Comparison of ENCODE assay signal across 8 mouse cellular contexts in the genomic region with DNA sequence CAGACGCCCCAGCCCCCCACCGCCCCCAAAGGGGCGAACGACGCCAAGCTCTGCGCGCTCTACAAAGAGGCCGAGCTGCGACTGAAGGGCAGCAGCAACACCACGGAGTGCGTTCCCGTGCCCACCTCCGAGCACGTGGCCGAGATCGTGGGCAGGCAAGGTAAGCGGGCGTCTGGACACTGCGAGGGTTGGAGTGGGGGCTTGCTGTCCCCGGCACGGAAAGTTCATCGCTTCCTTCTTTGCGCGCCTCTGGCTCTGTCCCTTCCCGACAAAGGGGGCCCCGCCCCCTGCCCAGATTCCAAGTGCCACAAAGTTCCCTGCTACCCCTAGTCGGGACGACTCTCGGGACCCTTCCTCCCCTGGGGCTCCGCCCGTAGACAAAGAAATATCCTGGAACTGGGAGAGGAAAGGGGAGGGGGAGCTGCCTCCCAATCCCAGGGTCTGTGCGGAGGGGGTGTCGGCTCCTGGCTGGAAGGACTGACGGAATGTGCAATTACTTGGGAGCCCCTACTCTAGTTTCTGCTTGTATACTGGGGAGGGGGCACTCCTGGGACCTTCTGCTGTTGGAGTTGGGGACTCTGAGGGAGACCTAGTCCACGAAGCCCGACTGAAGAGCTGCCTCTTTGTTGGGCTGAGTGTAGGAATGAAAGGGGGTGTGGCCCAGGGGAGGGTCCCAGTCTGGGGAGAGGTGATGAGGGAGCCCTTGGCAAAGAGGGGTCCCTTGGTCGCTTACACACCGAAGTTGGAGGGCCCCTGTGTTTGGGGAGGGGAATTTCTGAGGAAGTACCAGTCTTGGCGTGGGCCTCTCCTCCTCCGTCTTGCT. TPM values are rescaled to one million over a fixed set of nuclear protein-coding genes. Genes with fewer than 3 reads are reported as not detected.
A peak's percentile ranks its signal among the peaks of the same experiment; 100 is the strongest.
DNase-seq lines count a peak whose midpoint lies in the region; ATAC-seq and TF ChIP-seq lines count a peak whose summit lies in the region.

No protein-coding gene starts in this region.

- H3K27me3 ChIP-seq in heart, embryonic 12.5 days (replicated peaks), result no peaks in the 10 kb centered on the region
- no peaks in the 10 kb centered on the region for H3K27me3 ChIP-seq in MEL (ENCODE audit: control insufficient read depth in 1 of 2, insufficient read depth in 2 of 2, low read length in 2 of 2)
- no peaks in the 10 kb centered on the region for H3K27me3 ChIP-seq in forebrain, embryonic 11.5 days (ENCODE audit: control insufficient read depth, insufficient read depth, low read length)
- H3K27me3 ChIP-seq in limb, embryonic 10.5 days (ENCODE audit: low read depth, poor library complexity, severe bottlenecking), result no peaks in the 10 kb centered on the region

- no peak for TF ChIP-seq EP300 in MEL (IDR thresholded peaks at IDR 0.05; ENCODE audit: low read depth in 1 of 2, low read length in 2 of 2)

- peak overlapping the region; percentile 83 for H3K4me3 ChIP-seq in heart, embryonic 12.5 days
- peak overlapping the region; percentile 66 to 73 for H3K4me3 ChIP-seq in MEL (ENCODE audit: control insufficient read depth in 1 of 2, insufficient read depth in 1 of 2, low read depth in 2 of 2, low read length in 2 of 2)
- peak overlapping the region; percentile 96 for H3K4me3 ChIP-seq in forebrain, embryonic 11.5 days (ENCODE audit: low read depth, low read length)
- peak overlapping the region; percentile 86 for H3K4me3 ChIP-seq in limb, embryonic 10.5 days

- DNase-seq in heart, adult 18-20 months, result no peak
- peak; percentile 34 for DNase-seq in MEL (ENCODE audit: low read depth, low spot score)
- DNase-seq in forebrain, embryonic 11.5 days (ENCODE audit: low spot score), result peak; percentile 88
- DNase-seq in limb, embryonic 10.5 days (ENCODE audit: low spot score), result peak; percentile 77
- peak; percentile 75 for DNase-seq in neural tube, embryonic 10.5 days (ENCODE audit: extremely low spot score, low spot score)
- DNase-seq in B cell, adult 2 months, result no peak

- peaks cover 70% of the 10 kb centered on the region for H3K4me1 ChIP-seq in heart, embryonic 12.5 days (replicated peaks)
- H3K4me1 ChIP-seq in MEL (ENCODE audit: control insufficient read depth in 1 of 2, insufficient read depth in 2 of 2, low read length in 2 of 2), result peaks cover 9 to 20% of the 10 kb centered on the region in 2 experiments
- H3K4me1 ChIP-seq in forebrain, embryonic 11.5 days (replicated peaks; ENCODE audit: control insufficient read depth, insufficient read depth, low read length), result peaks cover 45% of the 10 kb centered on the region
- H3K4me1 ChIP-seq in limb, embryonic 10.5 days, result peaks cover 71% of the 10 kb centered on the region

- TF ChIP-seq CTCF in MEL (IDR thresholded peaks at IDR 0.05 in 2 of 3, conservative IDR thresholded peaks at IDR 0.05 in 1 of 3; ENCODE audit: control insufficient read depth in 1 of 3, insufficient read depth in 1 of 3, low read depth in 2 of 3, low read length in 3 of 3, poor library complexity in 1 of 3, severe bottlenecking in 1 of 3), result no peak

- peaks cover 24% of the 10 kb centered on the region for H3K36me3 ChIP-seq in heart, embryonic 12.5 days
- peaks cover 0 to 13% of the 10 kb centered on the region in 2 experiments; a peak in 2 of 4 replicates for H3K36me3 ChIP-seq in MEL (ENCODE audit: control insufficient read depth in 1 of 2, insufficient read depth in 2 of 2, low read length in 2 of 2)
- H3K36me3 ChIP-seq in forebrain, embryonic 11.5 days (ENCODE audit: control insufficient read depth, insufficient read depth, low read length), result peaks cover 7% of the 10 kb centered on the region; the same call in 1 of the 2 replicates
- H3K36me3 ChIP-seq in limb, embryonic 10.5 days, result peaks cover 49% of the 10 kb centered on the region

- peaks cover 12% of the 10 kb centered on the region for H3K79me2 ChIP-seq in MEL (ENCODE audit: control insufficient read depth, insufficient read depth, low read length, poor library complexity)

- WGBS in heart, embryonic 12.5 days, result under 1% methylated on average over 39 of the region's 40 CpGs
- WGBS in forebrain, embryonic 11.5 days, result 0% methylated on average over 40 of the region's 40 CpGs
- WGBS in limb, embryonic 10.5 days, result under 1% methylated on average over 40 of the region's 40 CpGs

- no peak for TF ChIP-seq RAD21 in MEL (IDR thresholded peaks at IDR 0.05; ENCODE audit: low read depth, low read length)

- peak; percentile 6 for ATAC-seq in heart, embryonic 12.5 days (ENCODE audit: insufficient number of reproducible peaks, low FRiP score)
- ATAC-seq in forebrain, embryonic 11.5 days (replicated peaks; ENCODE audit: low FRiP score), result peak; percentile 49
- ATAC-seq in erythroid progenitor cell, adult 5-6 weeks (replicated peaks; ENCODE audit: low FRiP score, poor library complexity, severe bottlenecking), result no peak

- no peaks in the 10 kb centered on the region for H3K9me3 ChIP-seq in heart, embryonic 12.5 days (replicated peaks)
- no peaks in the 10 kb centered on the region for H3K9me3 ChIP-seq in MEL (replicated peaks; ENCODE audit: insufficient read depth, low read length)
- no peaks in the 10 kb centered on the region for H3K9me3 ChIP-seq in forebrain, embryonic 11.5 days (ENCODE audit: control insufficient read depth, low read length)
- no peaks in the 10 kb centered on the region for H3K9me3 ChIP-seq in limb, embryonic 10.5 days (replicated peaks)

- no peak for TF ChIP-seq POLR2A in MEL (IDR thresholded peaks at IDR 0.05; ENCODE audit: control insufficient read depth in 1 of 2, insufficient read depth in 1 of 2, low read depth in 1 of 2, low read length in 2 of 2, poor library complexity in 1 of 2)

- peak overlapping the region; percentile 95 for H3K27ac ChIP-seq in heart, embryonic 12.5 days (ENCODE audit: poor library complexity, severe bottlenecking)
- no peak overlapping the region for H3K27ac ChIP-seq in MEL (ENCODE audit: control insufficient read depth, low read depth, low read length)
- H3K27ac ChIP-seq in forebrain, embryonic 11.5 days (ENCODE audit: low read depth, low read length), result peak overlapping the region; percentile 99
- peak overlapping the region; percentile 100 for H3K27ac ChIP-seq in limb, embryonic 10.5 days

- H3K4me2 ChIP-seq in heart, embryonic 12.5 days, result peak overlapping the region; percentile 88
- peak overlapping the region; percentile 91 for H3K4me2 ChIP-seq in forebrain, embryonic 11.5 days (ENCODE audit: low read depth, low read length, severe bottlenecking)

- H3K9ac ChIP-seq in heart, embryonic 12.5 days, result peak overlapping the region; percentile 97
- H3K9ac ChIP-seq in MEL (ENCODE audit: control insufficient read depth, low read depth, low read length, poor library complexity, severe bottlenecking), result peak overlapping the region; percentile 71
- peak overlapping the region; percentile 100 for H3K9ac ChIP-seq in forebrain, embryonic 11.5 days (ENCODE audit: low read length)

RNA-seq across cellular contexts. Expression of a gene that starts 0.7 kb away (rescaled TPM):
- polyA plus RNA-seq in heart, embryonic 12.5 days (2016; fragmentation: Nextera tagmentation; extraction: Ambion mirVana), result 11.8 and 13.9 TPM in 2 replicates
- total RNA-seq in heart, adult 18-20 months (2021), result under 1 TPM; 0.26 to 0.35 TPM
- 4.3 and 5.5 TPM in 2 replicates for total RNA-seq in MEL (2012; rRNA removed)
- 10 to 100 TPM in 1 of 2 experiments, not detected in 1; 10.1 TPM for polyA plus RNA-seq in MEL (2012; ENCODE audit: insufficient read depth in 1 of 2, insufficient read length in 2 of 2, low read depth in 1 of 2, low replicate concordance in 2 of 2, missing spikeins in 1 of 2)
- 44.4 and 46.2 TPM in 2 replicates for polyA plus RNA-seq in forebrain, embryonic 11.5 days (2014; fragmentation: Nextera tagmentation; extraction: Ambion mirVana)
- polyA plus RNA-seq in limb, embryonic 10.5 days (2016; fragmentation: Nextera tagmentation; extraction: Ambion mirVana), result 28.9 and 34.8 TPM in 2 replicates
- total RNA-seq in erythroid progenitor cell, adult 5-6 weeks (2015; ENCODE audit: low replicate concordance), result 0.42 TPM in 1 of 2 replicates, not detected in the other
- total RNA-seq in erythroid progenitor cell, adult 5-6 weeks (2017; ENCODE audit: low replicate concordance), result 0.08 and 0.26 TPM in 2 replicates

RNA-seq across cellular contexts. Expression of a gene that starts 15.2 kb away (rescaled TPM):
- polyA plus RNA-seq in heart, embryonic 12.5 days (2016; fragmentation: Nextera tagmentation; extraction: Ambion mirVana), result 0.55 TPM in 1 of 2 replicates, not detected in the other
- under 1 TPM in 1 of 2 experiments, not detected in 1; 0.26 TPM for total RNA-seq in heart, adult 18-20 months (2021)
- total RNA-seq in MEL (2012; rRNA removed), result 0.75 and 0.96 TPM in 2 replicates
- polyA plus RNA-seq in MEL (2012; ENCODE audit: insufficient read depth in 1 of 2, insufficient read length in 2 of 2, low read depth in 1 of 2, low replicate concordance in 2 of 2, missing spikeins in 1 of 2), result 1 to 10 TPM in 1 of 2 experiments, not detected in 1; 1.9 TPM
- polyA plus RNA-seq in forebrain, embryonic 11.5 days (2014; fragmentation: Nextera tagmentation; extraction: Ambion mirVana), result 0.43 and 1.1 TPM in 2 replicates
- polyA plus RNA-seq in limb, embryonic 10.5 days (2016; fragmentation: Nextera tagmentation; extraction: Ambion mirVana), result 1.7 and 3.7 TPM in 2 replicates
- total RNA-seq in erythroid progenitor cell, adult 5-6 weeks (2015; ENCODE audit: low replicate concordance), result not detected in 2 replicates
- total RNA-seq in erythroid progenitor cell, adult 5-6 weeks (2017; ENCODE audit: low replicate concordance), result not detected in 2 replicates

RNA-seq across cellular contexts. Expression of a gene that starts 20.0 kb away (rescaled TPM):
- 108 and 114 TPM in 2 replicates for polyA plus RNA-seq in heart, embryonic 12.5 days (2016; fragmentation: Nextera tagmentation; extraction: Ambion mirVana)
- total RNA-seq in heart, adult 18-20 months (2021), result 100 to 1,000 TPM; 102 to 104 TPM
- total RNA-seq in MEL (2012; rRNA removed), result 125 and 127 TPM in 2 replicates
- 100 to 1,000 TPM in 1 of 2 experiments, not detected in 1; 188 TPM for polyA plus RNA-seq in MEL (2012; ENCODE audit: insufficient read depth in 1 of 2, insufficient read length in 2 of 2, low read depth in 1 of 2, low replicate concordance in 2 of 2, missing spikeins in 1 of 2)
- polyA plus RNA-seq in forebrain, embryonic 11.5 days (2014; fragmentation: Nextera tagmentation; extraction: Ambion mirVana), result 89.3 and 96.0 TPM in 2 replicates
- polyA plus RNA-seq in limb, embryonic 10.5 days (2016; fragmentation: Nextera tagmentation; extraction: Ambion mirVana), result 151 and 159 TPM in 2 replicates
- 9.0 and 12.6 TPM in 2 replicates for total RNA-seq in erythroid progenitor cell, adult 5-6 weeks (2015; ENCODE audit: low replicate concordance)
- 7.7 and 23.3 TPM in 2 replicates for total RNA-seq in erythroid progenitor cell, adult 5-6 weeks (2017; ENCODE audit: low replicate concordance)

RNA-seq across cellular contexts. Expression of a gene that starts 20.7 kb away (rescaled TPM):
- 46.5 and 47.9 TPM in 2 replicates for polyA plus RNA-seq in heart, embryonic 12.5 days (2016; fragmentation: Nextera tagmentation; extraction: Ambion mirVana)
- total RNA-seq in heart, adult 18-20 months (2021), result 10 to 100 TPM; 72.4 to 78.7 TPM
- total RNA-seq in MEL (2012; rRNA removed), result 73.0 and 83.0 TPM in 2 replicates
- 100 to 1,000 TPM in 1 of 2 experiments, 10 to 100 TPM in 1; 43.6 to 171 TPM for polyA plus RNA-seq in MEL (2012; ENCODE audit: insufficient read depth in 1 of 2, insufficient read length in 2 of 2, low read depth in 1 of 2, low replicate concordance in 2 of 2, missing spikeins in 1 of 2)
- 89.2 and 95.0 TPM in 2 replicates for polyA plus RNA-seq in forebrain, embryonic 11.5 days (2014; fragmentation: Nextera tagmentation; extraction: Ambion mirVana)
- 78.8 and 79.5 TPM in 2 replicates for polyA plus RNA-seq in limb, embryonic 10.5 days (2016; fragmentation: Nextera tagmentation; extraction: Ambion mirVana)
- 8.6 and 10.1 TPM in 2 replicates for total RNA-seq in erythroid progenitor cell, adult 5-6 weeks (2015; ENCODE audit: low replicate concordance)
- total RNA-seq in erythroid progenitor cell, adult 5-6 weeks (2017; ENCODE audit: low replicate concordance), result 6.3 and 7.6 TPM in 2 replicates

RNA-seq across cellular contexts. Expression of a gene that starts 23.1 kb away (rescaled TPM):
- 108 and 113 TPM in 2 replicates for polyA plus RNA-seq in heart, embryonic 12.5 days (2016; fragmentation: Nextera tagmentation; extraction: Ambion mirVana)
- total RNA-seq in heart, adult 18-20 months (2021), result 100 to 1,000 TPM; 113 to 129 TPM
- total RNA-seq in MEL (2012; rRNA removed), result 388 and 394 TPM in 2 replicates
- 100 to 1,000 TPM; 128 to 302 TPM for polyA plus RNA-seq in MEL (2012; ENCODE audit: insufficient read depth in 1 of 2, insufficient read length in 2 of 2, low read depth in 1 of 2, low replicate concordance in 2 of 2, missing spikeins in 1 of 2)
- 19.4 and 20.4 TPM in 2 replicates for polyA plus RNA-seq in forebrain, embryonic 11.5 days (2014; fragmentation: Nextera tagmentation; extraction: Ambion mirVana)
- 9.2 and 14.5 TPM in 2 replicates for polyA plus RNA-seq in limb, embryonic 10.5 days (2016; fragmentation: Nextera tagmentation; extraction: Ambion mirVana)
- 31.7 and 48.2 TPM in 2 replicates for total RNA-seq in erythroid progenitor cell, adult 5-6 weeks (2015; ENCODE audit: low replicate concordance)
- total RNA-seq in erythroid progenitor cell, adult 5-6 weeks (2017; ENCODE audit: low replicate concordance), result 182 and 260 TPM in 2 replicates

Comparison
In these comparisons a context has a peak if more than half of its experiments do, and no peak if none do; other contexts are left out.
1. DNase-seq: peak in MEL (single experiment), forebrain, embryonic 11.5 days (single experiment), limb, embryonic 10.5 days (single experiment) and neural tube, embryonic 10.5 days (single experiment); none in heart, adult 18-20 months (0 of 2) and B cell, adult 2 months (0 of 2).
2. Peak in every context shown above with its lines, with median percentiles within 50 percentile points of each other: H3K4me3 ChIP-seq and H3K9ac ChIP-seq.